Mouse (Mus musculus): ENCODE data around the gene BC017158.

- no peak for TF ChIP-seq CTCF (IDR thresholded peaks at IDR 0.05; ENCODE audit: extremely low read depth, insufficient read depth, low read length)
- TF ChIP-seq POLR2A (IDR thresholded peaks at IDR 0.05; ENCODE audit: extremely low read depth, insufficient read depth, low read length), result no peak
Measured at GRCm38 (mm10) chr7:128346991-128347390, 49.0 kb upstream of the BC017158 start.

All from cortical plate, adult 2 months (tissue).